22 mouse cellular contexts compared by ENCODE assay signal in the genomic region with DNA sequence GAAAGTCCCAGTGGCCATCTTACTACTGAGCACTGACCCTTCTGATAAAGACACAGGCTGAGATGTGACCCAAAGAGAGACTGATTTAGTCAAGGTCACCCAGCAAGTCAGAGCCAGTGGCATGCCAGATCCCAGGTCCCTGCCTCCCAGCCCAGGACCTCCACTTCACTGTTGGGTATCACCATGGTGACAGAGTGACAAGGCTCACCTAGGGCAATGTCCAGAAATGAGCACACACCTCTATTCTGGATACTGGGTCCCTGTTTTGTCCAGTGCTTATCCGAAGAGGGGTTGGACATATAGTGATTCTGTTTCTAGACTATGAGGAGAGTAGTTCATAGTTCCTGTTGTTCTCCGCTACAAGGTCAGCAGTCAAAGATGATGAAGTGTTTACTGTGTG. TPM values are rescaled to one million over a fixed set of nuclear protein-coding genes. Genes with fewer than 3 reads are reported as not detected.
A peak's percentile ranks its signal among the peaks of the same experiment; 100 is the strongest.
DNase-seq lines count a peak whose midpoint lies in the region; ATAC-seq and TF ChIP-seq lines count a peak whose summit lies in the region.
"Had no signal": no experiment of that assay in that cellular context is flagged by ENCODE, and none has a peak within 500 bp of the region (broad histone marks: within the 10 kb centered on the region; RNA-seq: fewer than 3 reads in every experiment).

No protein-coding gene starts in this region.

- peaks cover 66% of the 10 kb centered on the region for H3K27me3 ChIP-seq in heart, embryonic 10.5 days (ENCODE audit: insufficient read depth, poor library complexity, severe bottlenecking)
- H3K27me3 ChIP-seq in liver, embryonic 13.5 days: peaks cover 33% of the 10 kb centered on the region
- peaks cover 7% of the 10 kb centered on the region for H3K27me3 ChIP-seq in liver, postnatal 0 days (ENCODE audit: insufficient read depth, low read length)

- WGBS in heart, embryonic 10.5 days: 86% methylated on average over 2 of the region's 2 CpGs
- 62% methylated on average over 2 of the region's 2 CpGs for WGBS in liver, embryonic 13.5 days (ENCODE audit: insufficient replicate concordance)
- 47% methylated on average over 2 of the region's 2 CpGs for WGBS in liver, postnatal 0 days (ENCODE audit: insufficient replicate concordance)

- H3K4me2 ChIP-seq in liver, embryonic 13.5 days: no peak overlapping the region
- no peak overlapping the region for H3K4me2 ChIP-seq in liver, postnatal 0 days (ENCODE audit: low read depth, low read length)
- H3K4me2 ChIP-seq: forebrain, embryonic 13.5 days; heart, embryonic 12.5 days; hindbrain, embryonic 14.5 days had no signal

- DNase-seq in adrenal gland, adult 2 months: peak; percentile 26
- DNase-seq in adrenal gland, postnatal 4 days (ENCODE audit: low spot score in 2 of 2): no peak
- DNase-seq in heart, embryonic 10.5 days (ENCODE audit: low spot score): no peak
- DNase-seq in heart, adult 8-10 months (ENCODE audit: low spot score): no peak
- no peak for DNase-seq in liver, embryonic 13.5 days
- DNase-seq in liver, postnatal 0 days: no peak
- DNase-seq in gastrocnemius, postnatal 14 days: no peak
- DNase-seq: cerebellum, adult 9-11 months; cerebellum, postnatal 36 days; forebrain, postnatal 0 days; gastrocnemius, adult 2 months; gastrocnemius, postnatal 36 days; heart, adult 18-20 months had no signal

- no peaks in the 10 kb centered on the region for H3K36me3 ChIP-seq in heart, embryonic 10.5 days
- H3K36me3 ChIP-seq in liver, embryonic 13.5 days: no peaks in the 10 kb centered on the region
- H3K36me3 ChIP-seq in liver, postnatal 0 days (replicated peaks; ENCODE audit: insufficient read depth, low read length): no peaks in the 10 kb centered on the region
- H3K36me3 ChIP-seq: embryonic facial prominence, embryonic 10.5 days; heart, embryonic 12.5 days; hindbrain, embryonic 10.5 days had no signal

- peak; percentile 58 for ATAC-seq in liver, embryonic 13.5 days (ENCODE audit: low read depth)
- ATAC-seq in liver, postnatal 0 days: peak; percentile 57; the same call in 1 of the 2 replicates
- ATAC-seq: activated CD4-positive, CD25-positive, alpha-beta regulatory T cell, adult 4 months; forebrain, embryonic 13.5 days; forebrain, postnatal 0 days; intestine, postnatal 0 days had no signal

- no peaks in the 10 kb centered on the region for H3K9me3 ChIP-seq in heart, embryonic 10.5 days
- H3K9me3 ChIP-seq in liver, embryonic 13.5 days (replicated peaks): no peaks in the 10 kb centered on the region
- no peaks in the 10 kb centered on the region for H3K9me3 ChIP-seq in liver, postnatal 0 days (ENCODE audit: low read length)
- H3K9me3 ChIP-seq: embryonic facial prominence, embryonic 10.5 days; forebrain, embryonic 13.5 days; heart, embryonic 12.5 days; hindbrain, embryonic 10.5 days had no signal

- TF ChIP-seq EP300 in liver, postnatal 0 days (IDR thresholded peaks at IDR 0.05; ENCODE audit: low read depth): no peak

- TF ChIP-seq CTCF in liver, postnatal 0 days (IDR thresholded peaks at IDR 0.05; ENCODE audit: low read depth): no peak

- intact Hi-C loops in gastrocnemius, postnatal 14 days (cut with DNase I; ENCODE audit: low total_unique reads): no loop called here

- no peak overlapping the region for H3K4me3 ChIP-seq in heart, embryonic 10.5 days
- H3K4me3 ChIP-seq in liver, embryonic 13.5 days (replicated peaks): no peak overlapping the region
- no peak overlapping the region for H3K4me3 ChIP-seq in liver, postnatal 0 days (ENCODE audit: low read depth, low read length)
- H3K4me3 ChIP-seq: embryonic facial prominence, embryonic 10.5 days; forebrain, embryonic 13.5 days; gastrocnemius, adult 2 months; heart, embryonic 12.5 days; hindbrain, embryonic 10.5 days had no signal

- peaks cover 37% of the 10 kb centered on the region for H3K4me1 ChIP-seq in heart, embryonic 10.5 days
- 0 out of 2 replicates have a peak, but pooled peaks cover 12% of the 10 kb centered on the region for H3K4me1 ChIP-seq in liver, embryonic 13.5 days (replicated peaks)
- H3K4me1 ChIP-seq in liver, postnatal 0 days (ENCODE audit: insufficient read depth): no peaks in the 10 kb centered on the region

- H3K27ac ChIP-seq in heart, embryonic 10.5 days: 0 out of 2 replicates have a peak overlapping the region, but pooled peaks have one; percentile 25
- H3K27ac ChIP-seq in liver, embryonic 13.5 days: 0 out of 2 replicates have a peak overlapping the region, but pooled peaks have one; percentile 5
- H3K27ac ChIP-seq in liver, postnatal 0 days (ENCODE audit: low read depth): no peak overlapping the region
- H3K27ac ChIP-seq: embryonic facial prominence, embryonic 10.5 days; forebrain, embryonic 13.5 days; gastrocnemius, adult 2 months; hindbrain, embryonic 10.5 days; hindbrain, embryonic 14.5 days had no signal

- H3K9ac ChIP-seq in liver, embryonic 13.5 days: no peak overlapping the region
- H3K9ac ChIP-seq in liver, postnatal 0 days (replicated peaks): no peak overlapping the region
- H3K9ac ChIP-seq: forebrain, embryonic 13.5 days; forebrain, postnatal 0 days; heart, embryonic 12.5 days; hindbrain, embryonic 14.5 days had no signal

RNA-seq across cellular contexts. Expression of a gene that starts 56.8 kb away (rescaled TPM):
- total RNA-seq in adrenal gland, adult 2 months (2021): under 1 TPM; 0.06 to 0.17 TPM
- polyA plus RNA-seq in adrenal gland, adult 2 months (2012; rRNA removed): 0.01 and 0.55 TPM in 2 replicates
- total RNA-seq in adrenal gland, postnatal 4 days (2021): 1 to 10 TPM; 1.5 to 2.9 TPM
- 0.12 and 0.29 TPM in 2 replicates for polyA plus RNA-seq in heart, embryonic 10.5 days (2016; fragmentation: Nextera tagmentation; extraction: Ambion mirVana)
- total RNA-seq in heart, adult 8-10 months (2022): under 1 TPM in 1 of 4 experiments, not detected in 3; 0.30 TPM
- 0.08 TPM in 2 replicates for polyA plus RNA-seq in liver, embryonic 13.5 days (2015; fragmentation: Nextera tagmentation; extraction: Ambion mirVana)
- polyA plus RNA-seq in liver, postnatal 0 days (2015; fragmentation: Nextera tagmentation; extraction: Ambion mirVana): not detected in 2 replicates
- under 1 TPM; 0.04 to 0.29 TPM for total RNA-seq in gastrocnemius, postnatal 14 days (2021)
- total RNA-seq: gastrocnemius, adult 2 months; gastrocnemius, postnatal 36 days; heart, adult 18-20 months; heart, postnatal 25 days; MEL had no signal
